Mouse (Mus musculus) kidney, adult 2 months (tissue): ENCODE results near the gene Vwf. TPM values are rescaled to one million over a fixed set of nuclear protein-coding genes. Genes with fewer than 3 reads are reported as not detected.

ENCODE experiments used
- DNase-seq: peaks from one replicate; pipeline ENCODE4 v3.0.0; 2021
- H3K27ac ChIP-seq: fragments of 200-500 bp; 2 replicates; pipeline ENCODE4 v1.5.1; 2012; ENCODE audit warnings: low read depth, low read length, control low read depth, inconsistent platforms; ENCODE audit not compliant: insufficient read depth
- H3K27me3 ChIP-seq: fragments of 200-500 bp; replicated peaks from 2 replicates; pipeline ENCODE4 v1.6.1; 2012; ENCODE audit warnings: mild to moderate bottlenecking, moderate library complexity, low read length, inconsistent platforms; ENCODE audit not compliant: control insufficient read depth, insufficient read depth
- H3K36me3 ChIP-seq: fragments of 200-500 bp; 2 replicates; pipeline ENCODE4 v1.6.1; 2012; ENCODE audit warnings: mild to moderate bottlenecking, moderate library complexity, low read length, inconsistent platforms; ENCODE audit not compliant: control insufficient read depth, insufficient read depth
- H3K4me1 ChIP-seq: fragments of 200-500 bp; 2 replicates; pipeline ENCODE4 v1.6.1; 2011; ENCODE audit warnings: low read length; ENCODE audit not compliant: control insufficient read depth, insufficient read depth
- H3K4me3 ChIP-seq: fragments of 200-500 bp; 2 replicates; pipeline ENCODE4 v1.5.1; 2011; ENCODE audit warnings: mild to moderate bottlenecking, low read depth, low read length, control low read depth; ENCODE audit not compliant: insufficient read depth
- CTCF ChIP-seq: fragments of 200-500 bp; conservative IDR thresholded peaks from 2 replicates; pipeline ENCODE4 v1.5.1; 2011; ENCODE audit warnings: low read depth, mild to moderate bottlenecking, control low read depth, low read length, moderate library complexity, mixed read lengths; ENCODE audit not compliant: insufficient read depth, insufficient read length
- POLR2A ChIP-seq: fragments of 200-500 bp; IDR thresholded peaks from one replicate; pipeline ENCODE4 v1.6.1; 2011; ENCODE audit warnings: low read depth, low read length, control low read depth
- WGBS: fragments of 180-500 bp; shearing (Covaris S2); methylation state at CpG from one replicate; pipeline ENCODE4 v1.1.7; 2018; 5-methylcytosine and 5-hydroxymethylcytosine counted together
- polyA plus RNA-seq: library from polyadenylated mRNA; depleted of rRNA; stranded (reverse); fragments of >200 nt; gene quantifications from 2 replicates; pipeline ENCODE4 v1.2.3, GENCODE M21; 2012

Gene Vwf
- polyA plus RNA-seq, 1 experiment: 14.6 TPM

- WGBS: 42% methylated on average over 16 of the region's 16 CpGs
- Histone ChIP-seq H3K27me3 (no peaks in the 10 kb centered on the region), H3K4me1 (peaks cover 3% of the 10 kb centered on the region; the same call in 1 of the 2 replicates), H3K4me3 (no peak overlapping the region), H3K27ac (no peak overlapping the region), H3K36me3 (no peaks in the 10 kb centered on the region)
- DNase-seq: peak; percentile 72
- TF ChIP-seq POLR2A: no peak
- TF ChIP-seq CTCF: no peak
These were observed 50.2 kb downstream of the Vwf start for GRCm38 (mm10) chr6:125596701-125597318.

GRCm38 (mm10) chr6:125597716-125598115, 51.1 kb downstream of the Vwf start:
- 89% methylated on average over 4 of the region's 4 CpGs for WGBS
- no peaks in the 10 kb centered on the region for H3K27me3 ChIP-seq
- TF ChIP-seq POLR2A (no peak), CTCF (no peak)

GRCm38 (mm10) chr6:125600036-125600558, 53.5 kb downstream of the Vwf start:
- H3K36me3 ChIP-seq: no peaks in the 10 kb centered on the region
- H3K27ac ChIP-seq: no peak overlapping the region
- no peaks in the 10 kb centered on the region for H3K27me3 ChIP-seq
- WGBS: 36% methylated on average over 9 of the region's 9 CpGs
- TF ChIP-seq CTCF (peak; percentile 94), POLR2A (no peak)
- DNase-seq: peak; percentile 81
- H3K4me1 ChIP-seq: peaks cover 3% of the 10 kb centered on the region; the same call in 1 of the 2 replicates
- no peak overlapping the region for H3K4me3 ChIP-seq

More at GRCm38 (mm10) chr6:125597716-125598115, 51.1 kb downstream of the Vwf start:
- Histone ChIP-seq H3K4me1 (peaks cover 3% of the 10 kb centered on the region; the same call in 1 of the 2 replicates), H3K27ac (no peak overlapping the region), H3K4me3 (no peak overlapping the region), H3K36me3 (no peaks in the 10 kb centered on the region)
- DNase-seq: no peak

- TF ChIP-seq CTCF (no peak), POLR2A (no peak)
- Histone ChIP-seq H3K4me3 (no peak overlapping the region), H3K27me3 (no peaks in the 10 kb centered on the region), H3K36me3 (no peaks in the 10 kb centered on the region), H3K4me1 (peaks cover 3% of the 10 kb centered on the region; the same call in 1 of the 2 replicates), H3K27ac (no peak overlapping the region)
- DNase-seq: no peak
- 81% methylated on average over 8 of the region's 8 CpGs for WGBS
These were observed 54.1 kb downstream of the Vwf start for GRCm38 (mm10) chr6:125600669-125601068.

- no peak overlapping the region for H3K4me3 ChIP-seq
- TF ChIP-seq POLR2A: no peak
- TF ChIP-seq CTCF: no peak
- WGBS: 67% methylated on average over 4 of the region's 4 CpGs
These were observed 54.6 kb downstream of the Vwf start for GRCm38 (mm10) chr6:125601190-125601589.

GRCm38 (mm10) chr6:125601748-125602147, 55.2 kb downstream of the Vwf start:
- no peaks in the 10 kb centered on the region for H3K27me3 ChIP-seq
- TF ChIP-seq POLR2A (no peak), CTCF (no peak)
- no peak overlapping the region for H3K4me3 ChIP-seq
- H3K4me1 ChIP-seq: peaks cover 3% of the 10 kb centered on the region; the same call in 1 of the 2 replicates
- no peaks in the 10 kb centered on the region for H3K36me3 ChIP-seq
- peak overlapping the region; percentile 35; the same call in 1 of the 2 replicates for H3K27ac ChIP-seq
- peak; percentile 21 for DNase-seq
- WGBS: 63% methylated on average over 5 of the region's 5 CpGs

More at GRCm38 (mm10) chr6:125601190-125601589, 54.6 kb downstream of the Vwf start:
- H3K27ac ChIP-seq: no peak overlapping the region; the same call in 1 of the 2 replicates
- H3K27me3 ChIP-seq: no peaks in the 10 kb centered on the region
- DNase-seq: no peak
- no peaks in the 10 kb centered on the region for H3K36me3 ChIP-seq
- H3K4me1 ChIP-seq: peaks cover 3% of the 10 kb centered on the region; the same call in 1 of the 2 replicates

GRCm38 (mm10) chr6:125602354-125602753, 55.8 kb downstream of the Vwf start:
- no peak overlapping the region for H3K4me3 ChIP-seq
- no peaks in the 10 kb centered on the region for H3K27me3 ChIP-seq
- peak overlapping the region; percentile 35; the same call in 1 of the 2 replicates for H3K27ac ChIP-seq
- H3K4me1 ChIP-seq: peaks cover 2% of the 10 kb centered on the region; the same call in 1 of the 2 replicates
- no peak for DNase-seq
- no peaks in the 10 kb centered on the region for H3K36me3 ChIP-seq
- WGBS: 75% methylated on average over 5 of the region's 5 CpGs
- TF ChIP-seq POLR2A (no peak), CTCF (no peak)
